Mouse (Mus musculus) retina, adult 2 months (tissue): Measurements from ENCODE around the gene Rab2b.
"Not testable (repeated sequence)": the region's sequence is repeated elsewhere in the genome, so short reads cannot be mapped to it uniquely, and the experiment has no call there.

ENCODE experiments used
- DNase-seq: peaks from one replicate; pipeline ENCODE4 v3.0.0-alpha.2; 2012; ENCODE audit warnings: low read depth, low spot score

Rab2b gene

GRCm38 (mm10) chr14:52278932-52279746 is at the start of gene Rab2b, which contains the start of gene Tox4:
Gene Rab2b, minus strand, starts transcription at chr14:52279545.
Gene Tox4, plus strand, starts transcription at chr14:52279146.
- peak; percentile 97 for DNase-seq

- no peak for DNase-seq
These were observed 48.8 kb upstream of the Rab2b start, which contains the start of gene Sall2 for GRCm38 (mm10) chr14:52327910-52328812. Gene Sall2, minus strand, starts transcription at chr14:52328762.

- no peak for DNase-seq
These were observed 48.1 kb upstream of the Rab2b start for GRCm38 (mm10) chr14:52327375-52327901.

- no peak for DNase-seq
These were observed 46.5 kb upstream of the Rab2b start for GRCm38 (mm10) chr14:52325890-52326289.

GRCm38 (mm10) chr14:52319361-52319760 is 40.0 kb upstream of the Rab2b start:
- DNase-seq = no peak

- DNase-seq = no peak
These were observed 37.3 kb upstream of the Rab2b start for GRCm38 (mm10) chr14:52316441-52317225.

GRCm38 (mm10) chr14:52315792-52316440 is 36.6 kb upstream of the Rab2b start:
- peak; percentile 47 for DNase-seq

- DNase-seq = no peak
These were observed 36.0 kb upstream of the Rab2b start for GRCm38 (mm10) chr14:52315283-52315780.

- DNase-seq = no peak
These were observed 35.4 kb upstream of the Rab2b start for GRCm38 (mm10) chr14:52314808-52315150.

- DNase-seq = no peak
These were observed 34.8 kb upstream of the Rab2b start for GRCm38 (mm10) chr14:52313931-52314807.

GRCm38 (mm10) chr14:52310906-52311305 is 31.6 kb upstream of the Rab2b start:
- no peak for DNase-seq

- not testable (repeated sequence) for DNase-seq
These were observed 31.0 kb upstream of the Rab2b start for GRCm38 (mm10) chr14:52310343-52310742.

- DNase-seq = no peak
These were observed 26.8 kb upstream of the Rab2b start for GRCm38 (mm10) chr14:52306100-52306499.

GRCm38 (mm10) chr14:52304644-52305271 is 25.4 kb upstream of the Rab2b start, which contains the start of gene Mettl3:
Gene Mettl3, minus strand, starts transcription at chr14:52305128.
- DNase-seq = peak; percentile 89

- DNase-seq = not testable (repeated sequence)
These were observed 24.2 kb upstream of the Rab2b start for GRCm38 (mm10) chr14:52303517-52303916.

GRCm38 (mm10) chr14:52295558-52296264 is 16.4 kb upstream of the Rab2b start:
- no peak for DNase-seq

- DNase-seq = no peak
These were observed 4.8 kb upstream of the Rab2b start for GRCm38 (mm10) chr14:52284191-52284590.

- no peak for DNase-seq
These were observed 4.3 kb upstream of the Rab2b start for GRCm38 (mm10) chr14:52283629-52284028.
